Mouse (Mus musculus): ENCODE results near the gene Fam3a. TPM values are rescaled to one million over a fixed set of nuclear protein-coding genes. Genes with fewer than 3 reads are reported as not detected.
A peak's percentile ranks its signal among the peaks of the same experiment; 100 is the strongest.
"Not testable (repeated sequence)": the region's sequence is repeated elsewhere in the genome, so short reads cannot be mapped to it uniquely, and the experiment has no call there.

Fam3a gene
- 10 to 100 TPM; 25.4 to 44.8 (median 33.5) TPM for total RNA-seq (2022)

DNA sequence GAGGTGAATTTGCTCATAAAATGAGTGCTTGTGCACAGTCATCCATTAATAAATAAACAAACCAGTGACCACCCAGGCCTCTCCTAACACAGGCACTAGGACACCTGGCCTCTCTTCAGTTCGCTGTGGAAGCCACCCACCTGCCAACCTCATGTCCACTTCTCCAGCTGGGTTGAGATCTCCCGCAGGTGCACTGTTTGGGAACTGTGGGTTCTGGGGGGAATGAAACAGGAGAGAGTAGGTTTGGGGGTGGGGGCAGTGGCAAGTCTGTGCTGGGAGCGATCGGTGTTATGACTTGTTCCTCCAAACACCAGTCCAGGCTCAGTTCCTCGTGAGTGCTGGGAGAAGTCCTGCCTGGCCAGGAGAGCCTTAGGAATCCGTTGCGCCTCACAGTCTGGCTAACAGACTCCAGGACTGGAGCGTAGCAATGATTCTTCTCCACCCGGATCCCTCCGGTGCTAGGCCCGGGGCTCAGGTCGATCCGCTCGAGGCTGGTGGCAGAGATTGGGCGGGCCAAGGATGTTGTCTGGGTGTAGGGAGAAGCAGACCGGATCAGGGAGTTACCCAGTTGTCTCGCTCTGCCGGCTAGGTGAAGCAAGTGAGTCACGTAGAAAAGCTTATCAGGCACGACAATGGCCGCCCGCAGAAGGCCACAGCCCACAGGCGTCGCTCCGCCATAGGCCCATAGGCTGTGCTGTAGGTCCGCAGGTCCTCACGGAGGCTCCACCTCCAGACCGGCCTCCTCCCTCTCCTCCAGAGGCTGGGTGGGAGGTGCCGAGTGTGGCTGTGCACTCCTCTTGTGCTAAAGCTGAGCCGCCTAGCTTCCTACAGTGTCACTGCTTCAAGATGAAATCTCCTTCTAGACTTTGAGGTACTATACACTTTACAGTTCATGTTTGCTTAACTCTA, at the start of gene Fam3a, which contains the start of gene Ikbkg:
Fam3a (minus strand) TSS at position 738 of the 909 bp plus-strand sequence.
Ikbkg (plus strand) TSS at position 756 of the 909 bp plus-strand sequence.
- peak; percentile 81 for DNase-seq

GRCm38 (mm10) chrX:74429290-74429821, 36.3 kb upstream of the Fam3a start:
- peak; percentile 64 for DNase-seq

DNA sequence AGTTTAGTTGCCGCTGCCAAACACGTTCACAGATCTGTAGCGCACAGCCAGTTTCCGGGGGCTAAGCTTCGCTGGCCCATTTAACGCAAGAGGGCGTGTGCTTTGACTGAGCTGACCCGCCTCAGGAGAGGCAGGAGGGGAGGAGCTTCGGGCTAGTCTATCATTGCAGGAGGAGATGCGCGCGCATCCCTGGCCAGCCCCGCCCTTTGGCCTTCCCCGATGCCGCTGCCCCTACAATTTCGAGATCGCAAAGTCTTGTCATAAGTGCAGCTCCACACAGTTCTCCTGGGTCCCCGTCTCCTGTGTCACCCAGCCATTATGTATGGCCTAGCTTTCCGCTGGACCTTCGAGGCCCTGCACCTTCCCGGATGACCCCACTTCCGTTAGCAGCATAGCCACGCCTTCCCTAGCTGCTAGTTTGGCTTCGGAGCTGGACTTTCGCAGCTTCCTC, 35.8 kb upstream of the Fam3a start, which contains the start of gene G6pdx:
G6pdx (minus strand) TSS at position 369 of the 451 bp plus-strand sequence.
- DNase-seq = peak; percentile 88

DNA sequence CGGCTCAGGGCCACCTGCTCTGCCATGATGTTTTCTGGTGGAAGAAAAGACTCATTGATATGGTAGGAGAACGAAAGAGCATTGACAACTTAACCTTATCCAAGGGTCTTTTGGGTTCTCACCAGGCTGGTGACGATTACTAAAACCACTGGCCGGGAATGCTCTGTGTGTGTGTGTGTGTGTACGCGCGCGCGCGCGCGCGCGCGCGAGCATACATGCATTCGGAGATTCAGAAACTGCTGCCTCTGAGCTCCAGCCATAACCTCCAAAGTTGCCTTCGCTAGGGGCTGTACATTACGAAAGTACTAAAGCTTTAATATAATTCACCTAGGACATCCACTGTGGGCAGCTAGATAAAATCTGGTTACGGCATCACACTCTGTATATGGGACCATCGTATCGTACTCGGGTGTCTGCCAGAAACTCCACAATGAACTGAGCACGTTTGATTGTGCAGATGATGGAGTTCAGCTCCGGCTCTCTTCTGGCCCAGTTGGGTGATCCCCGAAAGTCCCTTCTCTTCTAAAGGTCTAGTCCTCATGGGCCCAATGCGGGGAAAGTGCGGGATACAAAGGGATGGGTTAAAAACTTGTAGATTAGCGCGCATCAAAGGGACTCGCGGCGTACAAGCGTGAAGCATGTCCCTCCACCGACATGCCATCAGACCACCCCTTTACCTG, 35.2 kb upstream of the Fam3a start:
- no peak for DNase-seq

GRCm38 (mm10) chrX:74427116-74427515, 34.0 kb upstream of the Fam3a start:
- no peak for DNase-seq

DNA sequence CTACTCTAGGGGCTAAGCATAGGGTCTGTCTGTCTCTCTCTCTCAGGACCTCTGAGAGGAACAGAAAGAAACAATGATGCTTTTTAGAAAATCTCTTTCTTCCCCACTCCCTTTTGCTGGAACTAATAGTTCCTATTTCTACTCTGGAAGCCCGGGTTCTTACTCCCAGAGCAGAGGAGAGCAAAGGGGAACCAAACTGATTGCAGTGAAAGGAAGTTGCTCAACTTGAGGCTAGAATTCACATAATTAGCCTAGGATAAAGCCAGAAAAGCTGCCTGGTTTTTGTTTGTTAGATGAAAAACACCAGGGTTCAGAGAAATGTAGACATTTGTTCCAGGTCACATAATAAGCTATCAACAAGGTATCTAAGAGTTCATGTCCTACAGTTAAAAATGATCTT, 33.2 kb upstream of the Fam3a start:
- no peak for DNase-seq

DNA sequence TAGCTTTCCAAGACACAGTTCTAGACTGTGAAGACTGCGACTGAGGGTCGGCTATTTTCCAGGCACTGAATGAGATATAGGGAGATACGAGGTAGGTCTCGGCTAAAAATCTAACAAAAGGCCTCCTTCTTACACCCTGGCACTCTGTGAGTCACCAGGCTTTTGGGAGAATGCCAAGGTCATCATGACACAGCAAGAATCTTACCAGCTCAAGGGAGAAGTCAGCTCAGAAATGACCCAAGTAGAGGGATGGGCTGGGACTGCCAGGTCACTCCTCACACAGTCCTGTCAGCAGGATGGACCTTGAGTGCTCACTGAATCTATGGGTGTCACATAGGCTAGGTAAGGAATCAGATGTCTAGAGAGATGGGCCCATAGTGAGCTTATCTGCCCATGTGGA, 32.1 kb upstream of the Fam3a start:
- peak; percentile 85 for DNase-seq

GRCm38 (mm10) chrX:74424443-74424842, 31.4 kb upstream of the Fam3a start:
- DNase-seq = no peak

DNA sequence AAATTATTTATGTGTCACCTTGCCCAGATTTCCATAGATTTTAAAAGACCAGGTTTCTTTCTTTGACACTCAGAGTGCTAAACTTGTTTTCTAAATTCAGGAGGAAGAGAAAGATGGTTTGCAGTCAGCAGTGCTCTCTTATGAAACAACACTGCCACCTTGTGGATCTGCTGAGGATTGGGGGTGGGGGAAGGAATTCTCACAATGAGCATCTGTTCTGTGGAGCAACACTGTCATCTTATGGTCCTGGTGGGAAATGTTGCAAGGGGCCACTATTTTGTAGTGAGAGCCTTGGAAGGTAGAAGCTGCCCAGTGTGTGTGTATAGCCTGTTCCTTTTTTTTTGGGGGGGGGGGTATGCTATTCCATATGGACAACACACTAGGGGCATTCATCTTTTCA, 20.3 kb upstream of the Fam3a start:
- no peak for DNase-seq

DNA sequence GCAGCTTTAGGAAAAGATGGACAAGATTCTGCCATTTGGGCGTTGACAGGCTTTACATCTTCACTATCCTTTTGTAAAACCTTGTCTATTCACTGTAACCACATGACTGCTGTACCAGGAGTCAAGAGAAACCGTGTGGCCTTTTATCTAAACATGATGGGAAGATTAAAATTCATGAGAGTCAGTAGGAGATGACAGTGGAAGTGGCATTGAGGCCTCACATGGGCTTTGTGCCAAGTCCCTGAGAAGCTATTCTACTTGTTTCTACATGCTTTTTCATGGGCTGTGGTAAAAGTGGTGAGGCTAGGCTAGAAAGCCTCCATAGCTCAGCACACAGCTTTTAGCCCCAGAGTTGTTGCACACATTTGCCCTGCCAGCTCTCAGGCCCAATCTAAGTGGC, 15.3 kb upstream of the Fam3a start:
- no peak for DNase-seq

GRCm38 (mm10) chrX:74400136-74400535, 7.1 kb upstream of the Fam3a start:
- no peak for DNase-seq

GRCm38 (mm10) chrX:74388153-74388552, 4.9 kb downstream of the Fam3a start:
- no peak for DNase-seq

GRCm38 (mm10) chrX:74384451-74384850, 8.6 kb downstream of the Fam3a start:
- no peak for DNase-seq

DNA sequence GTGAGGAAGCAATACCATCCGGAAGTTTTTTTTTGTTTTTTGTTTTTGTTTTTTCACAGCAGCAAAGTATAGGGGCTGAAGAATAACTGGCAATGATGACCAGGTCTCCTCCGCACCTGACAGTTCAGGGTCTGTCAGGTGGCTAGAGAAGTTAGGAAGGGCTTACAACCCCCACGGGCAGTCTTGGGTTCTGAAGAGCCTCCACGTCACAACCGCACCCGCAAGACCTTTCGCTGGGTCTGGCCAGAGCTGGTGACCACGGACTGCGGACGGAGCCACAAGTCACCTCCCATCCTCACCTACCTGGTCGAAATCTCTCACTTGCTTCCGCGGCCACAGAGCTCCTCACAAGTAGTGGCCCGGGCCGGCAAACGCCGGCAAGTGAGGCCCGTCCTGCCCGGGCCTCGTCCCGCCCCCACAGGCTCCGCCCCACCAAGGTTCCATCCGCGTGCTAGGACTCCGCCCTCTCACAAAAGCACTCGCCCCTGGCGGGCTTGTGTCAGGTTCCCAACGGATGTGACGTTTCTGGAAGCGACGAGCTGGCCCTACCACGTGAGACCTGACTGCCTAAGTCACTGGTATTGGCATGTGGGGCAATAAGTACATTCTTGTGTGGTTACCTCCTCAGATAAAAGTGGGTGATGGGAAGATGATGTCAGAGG, 20.1 kb downstream of the Fam3a start, which contains the start of the genes Ubl4a and Slc10a3:
Ubl4a (minus strand) TSS at position 331 of the 662 bp plus-strand sequence.
Slc10a3 (minus strand) TSS at position 462 of the 662 bp plus-strand sequence.
- peak; percentile 87 for DNase-seq

- peak; percentile 56 for DNase-seq
These were observed 24.7 kb downstream of the Fam3a start for GRCm38 (mm10) chrX:74368209-74368909.

DNA sequence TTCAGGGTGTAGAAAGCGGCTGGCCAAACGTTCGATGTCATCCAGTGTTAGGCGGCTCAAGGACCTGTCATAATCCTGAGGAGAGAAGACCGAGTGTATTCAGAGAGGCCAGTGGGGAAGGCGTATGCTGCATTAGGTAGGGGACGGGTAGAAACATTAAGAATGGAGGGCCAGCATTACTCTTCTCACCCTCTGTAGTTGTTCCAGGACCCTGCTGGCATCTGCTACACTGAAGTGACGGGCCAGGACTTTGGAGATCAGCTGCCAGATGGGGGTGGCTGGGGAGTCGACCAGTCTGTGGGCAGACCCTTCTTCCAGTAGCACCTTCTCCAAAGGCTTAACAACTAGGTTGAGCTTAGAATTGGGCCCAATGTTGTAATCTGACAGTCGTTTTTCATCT, 25.6 kb downstream of the Fam3a start:
- DNase-seq = no peak

GRCm38 (mm10) chrX:74359171-74359570, 33.9 kb downstream of the Fam3a start:
- no peak for DNase-seq

DNA sequence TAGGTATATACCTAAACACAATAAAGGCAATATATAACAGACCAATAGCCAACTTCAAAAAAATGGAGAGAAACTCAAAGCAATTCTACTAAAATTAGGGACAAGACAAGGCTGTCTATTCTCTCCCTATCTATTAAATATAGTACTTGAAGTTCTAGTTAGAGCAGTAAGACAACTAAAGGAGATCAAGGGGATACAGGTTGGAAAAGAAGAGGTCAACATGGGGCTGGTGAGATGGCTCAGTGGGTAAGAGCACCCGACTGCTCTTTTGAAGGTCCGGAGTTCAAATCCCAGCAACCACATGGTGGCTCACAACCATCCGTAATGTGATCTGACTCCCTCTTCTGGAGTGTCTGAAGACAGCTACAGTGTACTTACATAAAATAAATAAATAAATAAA, 36.0 kb downstream of the Fam3a start:
- DNase-seq = not testable (repeated sequence)

DNA sequence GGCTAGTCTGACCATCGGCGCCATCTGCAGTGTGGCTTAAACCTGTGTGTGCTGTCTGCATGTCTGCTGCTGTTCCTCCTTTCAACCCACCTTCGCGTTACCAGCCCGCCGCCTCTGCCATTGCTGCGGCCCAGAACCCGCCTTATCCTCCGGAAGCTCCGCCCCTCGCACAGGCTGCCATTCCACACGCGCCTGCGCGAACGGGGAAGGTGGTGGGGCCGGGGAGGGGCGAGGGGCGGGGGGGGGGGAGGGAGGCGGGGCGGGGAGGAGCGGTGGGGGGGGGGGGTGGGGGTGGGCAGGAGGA, 39.7 kb downstream of the Fam3a start, which contains the start of gene Lage3:
Lage3 (minus strand) TSS at position 152 of the 304 bp plus-strand sequence.
- peak; percentile 73 for DNase-seq

DNA sequence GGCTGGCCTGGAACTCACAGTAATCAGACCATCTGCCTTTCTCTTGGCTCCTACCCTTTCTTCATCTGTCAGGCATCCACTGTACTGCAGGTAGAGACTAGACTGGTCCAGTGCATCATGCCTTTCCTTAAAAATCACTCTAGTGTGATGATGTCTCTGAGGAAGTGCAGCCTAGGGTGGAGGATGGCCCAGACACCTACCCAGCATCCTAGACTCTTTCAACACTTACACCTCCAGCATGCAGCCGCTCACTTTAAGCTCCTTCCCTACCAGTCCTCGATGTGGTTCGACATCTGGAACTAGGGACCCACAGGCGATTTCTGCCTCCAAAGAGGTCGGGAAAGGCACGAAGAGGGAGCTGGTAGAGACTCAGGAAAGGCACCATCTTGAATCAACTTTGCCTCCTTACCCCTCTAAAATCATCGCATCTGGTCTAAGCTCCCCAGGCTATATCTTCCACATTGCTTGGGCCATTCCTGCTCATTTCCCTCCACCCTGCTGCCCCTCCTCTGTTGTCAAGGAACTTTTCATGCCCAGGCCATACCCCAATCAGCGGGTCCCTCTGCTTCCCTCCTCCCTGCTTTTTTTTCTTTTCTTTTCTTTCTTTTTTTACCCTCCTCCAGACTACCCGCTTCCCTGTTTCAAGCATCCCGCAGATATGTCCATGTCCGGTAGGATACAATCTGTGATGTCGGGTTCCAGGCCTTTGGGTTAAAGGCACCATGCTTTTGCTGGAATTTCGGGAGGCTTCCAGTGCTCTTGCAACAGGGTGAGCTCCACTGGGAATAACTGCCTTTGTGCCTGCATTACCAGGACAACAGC, 40.2 kb downstream of the Fam3a start:
- no peak for DNase-seq
